Mouse (Mus musculus): ENCODE results near the gene Tbc1d30. TPM values are rescaled to one million over a fixed set of nuclear protein-coding genes. Genes with fewer than 3 reads are reported as not detected.
A peak's percentile ranks its signal among the peaks of the same experiment; 100 is the strongest.

The Tbc1d30 gene
- polyA plus RNA-seq, 1 experiment from 2014 or later: 2.1 TPM

DNA sequence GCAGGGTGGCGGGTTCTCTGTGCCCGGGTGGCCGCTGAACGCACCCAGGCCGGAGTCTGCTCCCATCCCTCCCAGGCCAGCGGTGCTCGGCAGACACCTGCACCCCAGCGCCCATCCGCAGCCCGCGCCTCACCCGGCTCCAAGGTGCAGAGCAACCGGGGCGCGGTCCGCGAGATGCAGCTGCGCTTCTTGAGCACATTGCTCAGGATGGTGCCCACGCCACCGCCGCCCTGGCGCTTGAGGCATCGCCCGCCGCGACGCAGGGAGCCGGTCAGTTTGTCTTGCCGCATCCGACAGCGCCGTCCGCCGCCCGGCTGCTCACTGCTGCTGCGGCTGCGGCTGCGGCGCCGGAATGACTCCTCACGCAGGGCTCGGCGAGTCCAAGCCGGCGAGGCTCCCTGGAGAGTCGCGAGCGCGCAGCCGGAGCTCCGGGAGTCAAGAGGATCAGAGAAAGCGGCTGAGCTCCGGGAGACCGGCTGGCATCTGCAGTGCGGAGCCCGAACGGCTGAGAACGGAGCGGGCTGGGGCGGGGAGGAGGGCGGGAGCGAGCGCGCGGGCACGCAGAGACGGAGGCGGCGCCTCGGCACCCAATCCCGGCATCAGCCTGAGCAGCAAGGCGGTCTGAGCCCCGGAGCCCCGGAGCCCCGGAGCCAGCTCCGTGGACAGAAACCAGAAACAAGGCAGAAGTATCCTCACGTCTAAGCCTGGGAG lies 40.4 kb downstream of the Tbc1d30 start:
- peaks cover 4 to 17% of the 10 kb centered on the region in 2 experiments; a peak in 3 of 4 replicates for H3K4me1 ChIP-seq (ENCODE audit: control insufficient read depth in 2 of 2, insufficient read depth in 2 of 2, low read length in 2 of 2)
- peak overlapping the region; percentile 98 for H3K4me2 ChIP-seq (ENCODE audit: low read length)
- under 1% methylated on average over 72 of the region's 77 CpGs for WGBS
- peak overlapping the region; percentile 61 to 79 for H3K4me3 ChIP-seq (ENCODE audit: control insufficient read depth in 1 of 2, insufficient read depth in 1 of 2, low read depth in 1 of 2, low read length in 2 of 2)
- H3K9me3 ChIP-seq (ENCODE audit: control insufficient read depth, low read length): no peaks in the 10 kb centered on the region
- ATAC-seq (ENCODE audit: insufficient number of reproducible peaks, insufficient read depth, low FRiP score, low read depth): peak; percentile 66
- H3K9ac ChIP-seq (ENCODE audit: low read length): peak overlapping the region; percentile 65
- peaks cover 50% of the 10 kb centered on the region for H3K27me3 ChIP-seq (ENCODE audit: control insufficient read depth, insufficient read depth, low read length)
- H3K36me3 ChIP-seq (ENCODE audit: control insufficient read depth, insufficient read depth, low read length): no peaks in the 10 kb centered on the region
- H3K27ac ChIP-seq (replicated peaks in 1 of 2; ENCODE audit: control insufficient read depth in 1 of 2, insufficient read depth in 1 of 2, low read depth in 2 of 2, low read length in 2 of 2): no peak overlapping the region

- peaks cover 3 to 12% of the 10 kb centered on the region in 2 experiments; a peak in 2 of 4 replicates for H3K4me1 ChIP-seq (ENCODE audit: control insufficient read depth in 2 of 2, insufficient read depth in 2 of 2, low read length in 2 of 2)
- H3K4me3 ChIP-seq (ENCODE audit: control insufficient read depth in 1 of 2, insufficient read depth in 1 of 2, low read depth in 1 of 2, low read length in 2 of 2): peak overlapping the region; percentile 61 to 79
- peak overlapping the region; percentile 65 for H3K9ac ChIP-seq (ENCODE audit: low read length)
- WGBS: under 1% methylated on average over 32 of the region's 32 CpGs
- H3K4me2 ChIP-seq (ENCODE audit: low read length): peak overlapping the region; percentile 98
- no peaks in the 10 kb centered on the region for H3K9me3 ChIP-seq (ENCODE audit: control insufficient read depth, low read length)
- ATAC-seq (ENCODE audit: insufficient number of reproducible peaks, insufficient read depth, low FRiP score, low read depth): no peak
- no peak overlapping the region for H3K27ac ChIP-seq (replicated peaks in 1 of 2; ENCODE audit: control insufficient read depth in 1 of 2, insufficient read depth in 1 of 2, low read depth in 2 of 2, low read length in 2 of 2)
- no peaks in the 10 kb centered on the region for H3K36me3 ChIP-seq (ENCODE audit: control insufficient read depth, insufficient read depth, low read length)
- peaks cover 50% of the 10 kb centered on the region for H3K27me3 ChIP-seq (ENCODE audit: control insufficient read depth, insufficient read depth, low read length)
Observed at GRCm38 (mm10) chr10:121309801-121310510, 41.1 kb downstream of the Tbc1d30 start.

- no peak overlapping the region for H3K27ac ChIP-seq (replicated peaks in 1 of 2; ENCODE audit: control insufficient read depth in 1 of 2, insufficient read depth in 1 of 2, low read depth in 2 of 2, low read length in 2 of 2)
- peaks cover 3 to 12% of the 10 kb centered on the region in 2 experiments; a peak in 2 of 4 replicates for H3K4me1 ChIP-seq (ENCODE audit: control insufficient read depth in 2 of 2, insufficient read depth in 2 of 2, low read length in 2 of 2)
- no peak for ATAC-seq (ENCODE audit: insufficient number of reproducible peaks, insufficient read depth, low FRiP score, low read depth)
- peaks cover 50% of the 10 kb centered on the region for H3K27me3 ChIP-seq (ENCODE audit: control insufficient read depth, insufficient read depth, low read length)
- H3K4me3 ChIP-seq (ENCODE audit: control insufficient read depth in 1 of 2, insufficient read depth in 1 of 2, low read depth in 1 of 2, low read length in 2 of 2): 0 out of 4 replicates have a peak overlapping the region, but pooled peaks of 1 of the 2 experiments have one; percentile 61
- H3K4me2 ChIP-seq (ENCODE audit: low read length): no peak overlapping the region
- 34% methylated on average over 11 of the region's 11 CpGs for WGBS
- H3K9ac ChIP-seq (ENCODE audit: low read length): no peak overlapping the region
- no peaks in the 10 kb centered on the region for H3K9me3 ChIP-seq (ENCODE audit: control insufficient read depth, low read length)
- no peaks in the 10 kb centered on the region for H3K36me3 ChIP-seq (ENCODE audit: control insufficient read depth, insufficient read depth, low read length)
Observed at GRCm38 (mm10) chr10:121309123-121309655, 41.9 kb downstream of the Tbc1d30 start.

- Histone ChIP-seq H3K4me1 (ENCODE audit: control insufficient read depth in 2 of 2, insufficient read depth in 2 of 2, low read length in 2 of 2) (peaks cover 0 to 11% of the 10 kb centered on the region in 2 experiments; a peak in 2 of 4 replicates), H3K27ac (replicated peaks in 1 of 2; ENCODE audit: control insufficient read depth in 1 of 2, insufficient read depth in 1 of 2, low read depth in 2 of 2, low read length in 2 of 2) (no peak overlapping the region), H3K27me3 (ENCODE audit: control insufficient read depth, insufficient read depth, low read length) (peaks cover 27% of the 10 kb centered on the region), H3K9me3 (ENCODE audit: control insufficient read depth, low read length) (no peaks in the 10 kb centered on the region), H3K4me3 (ENCODE audit: control insufficient read depth in 1 of 2, insufficient read depth in 1 of 2, low read depth in 1 of 2, low read length in 2 of 2) (no peak overlapping the region), H3K4me2 (ENCODE audit: low read length) (no peak overlapping the region), H3K9ac (ENCODE audit: low read length) (no peak overlapping the region), H3K36me3 (ENCODE audit: control insufficient read depth, insufficient read depth, low read length) (no peaks in the 10 kb centered on the region)
- 23% methylated on average over 5 of the region's 5 CpGs for WGBS
- no peak for ATAC-seq (ENCODE audit: insufficient number of reproducible peaks, insufficient read depth, low FRiP score, low read depth)
Observed at GRCm38 (mm10) chr10:121305441-121305840, 45.6 kb downstream of the Tbc1d30 start.

GRCm38 (mm10) chr10:121303559-121303958 lies 47.5 kb downstream of the Tbc1d30 start:
- H3K4me2 ChIP-seq (ENCODE audit: low read length): no peak overlapping the region
- 78% methylated on average over 3 of the region's 3 CpGs for WGBS
- H3K9me3 ChIP-seq (ENCODE audit: control insufficient read depth, low read length): no peaks in the 10 kb centered on the region
- no peaks in the 10 kb centered on the region for H3K36me3 ChIP-seq (ENCODE audit: control insufficient read depth, insufficient read depth, low read length)
- no peak overlapping the region for H3K9ac ChIP-seq (ENCODE audit: low read length)
- H3K27me3 ChIP-seq (ENCODE audit: control insufficient read depth, insufficient read depth, low read length): peaks cover 8% of the 10 kb centered on the region; the same call in 1 of the 2 replicates
- no peaks in the 10 kb centered on the region for H3K4me1 ChIP-seq (ENCODE audit: control insufficient read depth in 2 of 2, insufficient read depth in 2 of 2, low read length in 2 of 2)
- ATAC-seq (ENCODE audit: insufficient number of reproducible peaks, insufficient read depth, low FRiP score, low read depth): no peak
- H3K27ac ChIP-seq (replicated peaks in 1 of 2; ENCODE audit: control insufficient read depth in 1 of 2, insufficient read depth in 1 of 2, low read depth in 2 of 2, low read length in 2 of 2): no peak overlapping the region
- no peak overlapping the region for H3K4me3 ChIP-seq (ENCODE audit: control insufficient read depth in 1 of 2, insufficient read depth in 1 of 2, low read depth in 1 of 2, low read length in 2 of 2)

GRCm38 (mm10) chr10:121301868-121302267 lies 49.2 kb downstream of the Tbc1d30 start:
- no peak for ATAC-seq (ENCODE audit: insufficient number of reproducible peaks, insufficient read depth, low FRiP score, low read depth)
- Histone ChIP-seq H3K4me2 (ENCODE audit: low read length) (no peak overlapping the region), H3K9ac (ENCODE audit: low read length) (no peak overlapping the region), H3K27me3 (ENCODE audit: control insufficient read depth, insufficient read depth, low read length) (0 out of 2 replicates have a peak, but pooled peaks cover 5% of the 10 kb centered on the region), H3K9me3 (ENCODE audit: control insufficient read depth, low read length) (no peaks in the 10 kb centered on the region), H3K4me1 (ENCODE audit: control insufficient read depth in 2 of 2, insufficient read depth in 2 of 2, low read length in 2 of 2) (peaks cover 0 to 9% of the 10 kb centered on the region in 2 experiments; a peak in 2 of 4 replicates), H3K27ac (replicated peaks in 1 of 2; ENCODE audit: control insufficient read depth in 1 of 2, insufficient read depth in 1 of 2, low read depth in 2 of 2, low read length in 2 of 2) (no peak overlapping the region), H3K4me3 (ENCODE audit: control insufficient read depth in 1 of 2, insufficient read depth in 1 of 2, low read depth in 1 of 2, low read length in 2 of 2) (no peak overlapping the region), H3K36me3 (ENCODE audit: control insufficient read depth, insufficient read depth, low read length) (no peaks in the 10 kb centered on the region)
- WGBS: 74% methylated on average over 14 of the region's 14 CpGs

DNA sequence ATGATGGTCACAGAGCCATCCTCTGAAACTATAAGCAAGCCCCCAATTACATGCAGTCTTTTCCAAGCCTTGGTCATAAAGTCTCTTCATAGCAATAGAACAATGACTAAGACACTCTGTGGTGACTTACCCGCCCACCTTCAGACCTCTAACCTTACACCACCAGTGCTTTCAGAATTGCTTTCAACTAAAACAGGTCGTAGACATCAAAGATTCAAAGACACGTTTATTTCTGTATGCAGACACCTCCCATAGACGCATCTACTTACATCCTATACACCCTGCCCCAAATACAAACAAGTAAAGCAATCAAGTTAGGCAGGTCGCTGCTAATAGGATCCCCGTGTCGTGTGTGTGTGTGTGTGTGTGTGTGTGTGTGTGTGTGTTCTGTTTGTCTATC lies 50.4 kb downstream of the Tbc1d30 start:
- H3K27ac ChIP-seq (replicated peaks in 1 of 2; ENCODE audit: control insufficient read depth in 1 of 2, insufficient read depth in 1 of 2, low read depth in 2 of 2, low read length in 2 of 2): no peak overlapping the region
- peaks cover 0 to 10% of the 10 kb centered on the region in 2 experiments; a peak in 2 of 4 replicates for H3K4me1 ChIP-seq (ENCODE audit: control insufficient read depth in 2 of 2, insufficient read depth in 2 of 2, low read length in 2 of 2)
- WGBS: 82% methylated on average over 7 of the region's 7 CpGs
- no peak overlapping the region for H3K4me2 ChIP-seq (ENCODE audit: low read length)
- H3K27me3 ChIP-seq (ENCODE audit: control insufficient read depth, insufficient read depth, low read length): no peaks in the 10 kb centered on the region
- no peak for ATAC-seq (ENCODE audit: insufficient number of reproducible peaks, insufficient read depth, low FRiP score, low read depth)
- no peak overlapping the region for H3K9ac ChIP-seq (ENCODE audit: low read length)
- no peak overlapping the region for H3K4me3 ChIP-seq (ENCODE audit: control insufficient read depth in 1 of 2, insufficient read depth in 1 of 2, low read depth in 1 of 2, low read length in 2 of 2)
- no peaks in the 10 kb centered on the region for H3K36me3 ChIP-seq (ENCODE audit: control insufficient read depth, insufficient read depth, low read length)
- no peaks in the 10 kb centered on the region for H3K9me3 ChIP-seq (ENCODE audit: control insufficient read depth, low read length)

All from heart, embryonic 14.5 days (tissue).